Mouse (Mus musculus) stomach, embryonic 14.5 days (tissue): Measurements from ENCODE around the gene Ctsg. TPM values are rescaled to one million over a fixed set of nuclear protein-coding genes. Genes with fewer than 3 reads are reported as not detected.
"Not testable (repeated sequence)": the region's sequence is repeated elsewhere in the genome, so short reads cannot be mapped to it uniquely, and the experiment has no call there.

ENCODE experiments used
- ATAC-seq: fragments of 200-750 bp; cut with Nextera tagmentation; 2 replicates; pipeline ENCODE4 v1.8.0; 2017; ENCODE audit warnings: low read depth, moderate TSS enrichment; ENCODE audit not compliant: insufficient number of reproducible peaks, insufficient read depth, low FRiP score
- H3K27ac ChIP-seq: fragments of 300-500 bp; sonication (generic); 2 replicates; pipeline ENCODE4 v1.5.1; 2014; ENCODE audit warnings: mild to moderate bottlenecking, low read length, moderate library complexity, mixed read lengths
- H3K27me3 ChIP-seq: fragments of 300-500 bp; sonication (generic); 2 replicates; pipeline ENCODE4 v1.6.1; 2014; ENCODE audit warnings: low read length, control low read depth, mixed read lengths; ENCODE audit not compliant: control insufficient read depth, insufficient read depth
- H3K36me3 ChIP-seq: fragments of 300-500 bp; sonication (generic); 2 replicates; pipeline ENCODE4 v1.6.1; 2014; ENCODE audit warnings: mild to moderate bottlenecking, control low read depth, low read length, moderate library complexity, mixed read lengths; ENCODE audit not compliant: control insufficient read depth, insufficient read depth
- H3K4me1 ChIP-seq: fragments of 300-500 bp; sonication (generic); 2 replicates; pipeline ENCODE4 v1.6.1; 2014; ENCODE audit warnings: low read length, control low read depth, mixed read lengths; ENCODE audit not compliant: control insufficient read depth, insufficient read depth
- H3K4me2 ChIP-seq: fragments of 300-500 bp; sonication (generic); replicated peaks from 2 replicates; pipeline ENCODE4 v1.6.1; 2014; ENCODE audit warnings: low read depth, low read length, control low read depth
- H3K4me3 ChIP-seq: fragments of 300-500 bp; sonication (generic); 2 replicates; pipeline ENCODE4 v1.5.1; 2014; ENCODE audit warnings: low read depth, low read length, control low read depth
- H3K9ac ChIP-seq: fragments of 300-500 bp; sonication (generic); replicated peaks from 2 replicates; pipeline ENCODE4 v1.6.1; 2014; ENCODE audit warnings: low read depth, mild to moderate bottlenecking, control low read depth, low read length, moderate library complexity, mixed read lengths
- H3K9me3 ChIP-seq: fragments of 300-500 bp; sonication (generic); 2 replicates; pipeline ENCODE4 v1.6.1; 2016; ENCODE audit warnings: low read depth, low read length, control low read depth; ENCODE audit not compliant: control insufficient read depth
- WGBS: fragments of 180-500 bp; shearing (Covaris S2); extraction: QIAGEN DNeasy Blood & Tissue Kit; methylation state at CpG from one replicate; pipeline ENCODE4 v1.1.7; 2014; 5-methylcytosine and 5-hydroxymethylcytosine counted together
- polyA plus RNA-seq: library from polyadenylated mRNA; unstranded; fragments of >200 nt; fragmentation: Nextera tagmentation; extraction: Ambion mirVana; gene quantifications from 2 replicates; pipeline ENCODE4 v1.2.1, GENCODE M21; 2014

Gene Ctsg
- polyA plus RNA-seq, 1 experiment from 2014 or later = 0.51 TPM

DNA sequence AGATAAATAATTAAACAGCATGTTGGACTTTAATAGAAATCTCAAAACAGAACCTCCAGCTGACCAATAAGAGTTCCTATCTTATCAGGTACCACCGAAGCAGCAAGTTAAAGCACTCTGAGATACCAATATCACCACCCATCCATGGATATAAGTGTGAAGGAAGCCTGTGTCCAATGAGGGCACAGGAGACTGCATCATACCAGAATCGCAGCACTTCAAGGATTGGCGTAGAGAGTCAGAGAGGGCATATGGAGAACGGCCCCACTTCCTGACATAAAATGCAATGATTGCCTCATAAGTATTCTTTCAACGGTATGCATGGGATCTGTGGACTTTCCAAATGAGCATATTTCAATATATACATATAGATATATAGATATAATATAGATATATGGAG, 2.6 kb upstream of the Ctsg start:
- H3K27ac ChIP-seq = no peak overlapping the region
- no peak overlapping the region for H3K9ac ChIP-seq
- no peaks in the 10 kb centered on the region for H3K4me1 ChIP-seq
- H3K27me3 ChIP-seq = no peaks in the 10 kb centered on the region
- no peak overlapping the region for H3K4me3 ChIP-seq
- H3K36me3 ChIP-seq = no peaks in the 10 kb centered on the region
- H3K9me3 ChIP-seq = no peaks in the 10 kb centered on the region
- no peak overlapping the region for H3K4me2 ChIP-seq
- WGBS = 81% methylated on average over 5 of the region's 5 CpGs
- no peak for ATAC-seq

DNA sequence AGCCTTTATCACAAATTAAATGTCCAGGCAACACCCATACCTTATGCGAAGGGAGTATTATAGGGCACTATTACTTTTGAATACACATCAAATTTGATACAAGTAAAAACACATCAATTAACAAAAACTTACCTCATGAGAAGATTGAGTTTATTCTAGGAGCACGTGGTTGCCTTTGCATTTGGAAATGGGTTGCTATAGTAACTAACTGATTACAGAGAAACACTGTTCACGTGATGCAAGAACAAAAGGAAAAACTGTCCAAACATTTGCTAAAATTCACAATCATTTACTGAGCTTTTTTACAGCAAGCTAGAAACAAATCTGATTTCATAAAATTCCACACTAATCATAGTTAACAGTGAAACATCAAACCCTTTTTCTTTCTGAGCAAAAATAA, 1.1 kb upstream of the Ctsg start:
- no peak for ATAC-seq

DNA sequence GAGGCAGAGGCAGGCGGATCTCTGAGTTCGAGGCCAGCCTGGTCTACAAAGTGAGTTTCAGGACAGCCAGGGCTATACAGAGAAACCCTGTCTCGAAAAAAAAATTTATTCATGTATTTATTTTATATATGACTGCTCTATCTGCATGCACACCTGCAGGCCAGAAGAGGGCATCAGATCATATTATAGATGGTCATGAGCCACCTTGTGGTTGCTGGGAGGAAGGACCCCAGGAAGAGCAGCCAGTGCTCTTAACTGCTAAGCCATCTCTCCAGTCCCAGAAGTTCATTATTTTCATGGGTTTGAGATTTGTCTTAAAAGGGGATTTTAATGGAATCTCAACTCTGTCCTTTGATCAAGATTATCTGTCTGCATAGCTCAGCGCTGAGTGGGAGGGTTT, 3.4 kb downstream of the Ctsg start:
- ATAC-seq = no peak
- H3K36me3 ChIP-seq = no peaks in the 10 kb centered on the region
- no peaks in the 10 kb centered on the region for H3K9me3 ChIP-seq
- no peak overlapping the region for H3K9ac ChIP-seq
- no peaks in the 10 kb centered on the region for H3K4me1 ChIP-seq
- 75% methylated on average over 4 of the region's 4 CpGs for WGBS
- no peak overlapping the region for H3K4me2 ChIP-seq
- no peaks in the 10 kb centered on the region for H3K27me3 ChIP-seq
- no peak overlapping the region for H3K27ac ChIP-seq
- H3K4me3 ChIP-seq = no peak overlapping the region

More for the DNA sequence above, 1.1 kb upstream of the Ctsg start:
- H3K4me2 ChIP-seq = no peak overlapping the region
- no peak overlapping the region for H3K9ac ChIP-seq
- H3K27ac ChIP-seq = no peak overlapping the region
- 56% methylated on average over 3 of the region's 3 CpGs for WGBS
- H3K9me3 ChIP-seq = no peaks in the 10 kb centered on the region
- H3K36me3 ChIP-seq = no peaks in the 10 kb centered on the region
- H3K4me1 ChIP-seq = no peaks in the 10 kb centered on the region
- H3K4me3 ChIP-seq = no peak overlapping the region
- H3K27me3 ChIP-seq = no peaks in the 10 kb centered on the region

DNA sequence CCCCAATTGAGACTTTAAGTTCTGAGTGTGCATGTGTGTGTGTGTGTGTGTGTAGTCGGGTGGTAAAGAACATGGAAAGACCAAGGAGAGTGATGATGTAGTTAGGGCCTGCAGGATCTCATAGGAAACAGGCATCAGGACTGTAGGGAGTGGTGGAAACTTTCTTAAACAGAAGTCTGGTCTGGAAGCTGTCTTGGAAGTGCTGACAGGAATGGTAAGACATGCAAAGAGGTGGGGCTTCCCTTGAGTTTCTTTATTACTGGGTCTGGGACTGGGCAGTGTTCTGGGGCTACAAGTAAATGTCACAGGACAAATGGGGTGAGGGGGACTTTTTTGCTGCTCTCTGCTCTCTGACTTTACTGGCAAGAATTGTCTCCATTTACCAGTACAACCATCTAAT, 4.8 kb downstream of the Ctsg start:
- Histone ChIP-seq H3K9me3 (no peaks in the 10 kb centered on the region), H3K4me1 (no peaks in the 10 kb centered on the region), H3K27ac (no peak overlapping the region), H3K36me3 (no peaks in the 10 kb centered on the region), H3K27me3 (no peaks in the 10 kb centered on the region), H3K4me2 (no peak overlapping the region), H3K9ac (no peak overlapping the region), H3K4me3 (no peak overlapping the region)
- WGBS = 66% methylated on average over 1 of the region's 1 CpGs
- ATAC-seq = no peak

DNA sequence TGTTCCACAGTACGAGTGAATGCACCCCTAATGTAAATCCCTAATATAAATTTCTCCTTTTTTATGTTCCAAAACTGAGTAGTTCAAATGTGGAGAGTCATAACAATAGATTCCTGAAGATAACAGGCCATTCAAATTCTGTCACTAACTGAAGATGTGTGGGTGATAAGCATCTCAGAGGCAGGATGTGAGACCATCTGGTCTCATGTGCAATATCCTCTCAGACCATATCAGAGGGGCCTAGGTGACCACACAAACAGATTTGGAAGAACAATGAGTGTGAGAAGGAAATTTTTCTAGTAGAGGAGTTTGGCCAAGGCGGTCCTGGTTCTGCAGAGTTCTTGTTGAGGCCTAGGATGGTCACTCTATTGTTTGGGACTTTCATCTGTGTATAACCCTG, 9.0 kb downstream of the Ctsg start:
- H3K4me2 ChIP-seq = no peak overlapping the region
- no peak for ATAC-seq
- WGBS = 77% methylated on average over 2 of the region's 2 CpGs
- H3K27me3 ChIP-seq = no peaks in the 10 kb centered on the region
- H3K9ac ChIP-seq = no peak overlapping the region
- no peaks in the 10 kb centered on the region for H3K36me3 ChIP-seq
- no peak overlapping the region for H3K27ac ChIP-seq
- H3K4me1 ChIP-seq = no peaks in the 10 kb centered on the region
- no peaks in the 10 kb centered on the region for H3K9me3 ChIP-seq
- H3K4me3 ChIP-seq = no peak overlapping the region

DNA sequence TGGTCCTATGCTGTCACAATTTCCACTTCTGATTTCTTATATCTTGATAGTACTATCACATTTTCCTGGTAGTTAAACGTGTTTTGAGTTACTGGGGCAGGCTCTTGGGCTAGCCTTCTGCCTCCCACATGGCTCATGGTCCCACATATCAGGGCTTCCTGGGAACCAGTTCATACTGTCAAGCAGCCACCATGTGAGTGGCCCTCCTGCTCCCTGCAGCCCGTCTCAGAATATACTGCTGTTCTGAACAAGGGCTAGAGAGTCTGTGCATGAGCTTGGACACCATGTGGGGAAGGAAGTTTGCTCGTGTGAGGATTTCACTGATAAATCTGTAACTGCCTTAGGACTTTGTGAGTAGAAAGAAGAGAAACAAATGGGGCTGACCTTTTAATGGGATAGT, 15.7 kb downstream of the Ctsg start:
- H3K27ac ChIP-seq = no peak overlapping the region
- no peak overlapping the region for H3K4me3 ChIP-seq
- ATAC-seq = no peak
- no peaks in the 10 kb centered on the region for H3K27me3 ChIP-seq
- H3K9me3 ChIP-seq = no peaks in the 10 kb centered on the region
- no peaks in the 10 kb centered on the region for H3K36me3 ChIP-seq
- H3K4me2 ChIP-seq = no peak overlapping the region
- H3K9ac ChIP-seq = no peak overlapping the region
- WGBS = 73% methylated on average over 3 of the region's 3 CpGs
- no peaks in the 10 kb centered on the region for H3K4me1 ChIP-seq

DNA sequence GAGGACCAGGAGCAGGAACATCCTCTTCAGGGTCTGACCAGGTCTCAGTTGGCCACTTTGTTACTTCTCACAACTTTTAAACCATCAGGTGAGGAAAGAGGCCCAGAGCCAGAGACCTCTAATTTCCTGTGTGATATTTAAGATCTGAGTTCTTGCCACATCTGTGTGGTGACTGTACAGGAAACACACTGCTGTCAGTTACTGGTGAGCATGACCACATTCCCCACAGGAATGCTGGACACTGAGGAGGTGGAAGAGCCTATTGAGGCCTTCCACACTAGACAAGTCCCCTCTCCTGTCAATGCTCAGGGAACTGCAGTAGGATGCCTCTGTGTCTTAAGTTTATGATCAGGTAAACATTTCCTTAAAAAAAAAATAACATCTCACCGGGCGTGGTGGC, 17.2 kb downstream of the Ctsg start, which contains the start of gene Mcpt8:
Gene Mcpt8, minus strand, starts transcription at position 107 of the 400 bp plus-strand sequence.
- no peaks in the 10 kb centered on the region for H3K9me3 ChIP-seq
- no peak within 1 kb of the TSS for H3K27ac ChIP-seq
- H3K27me3 ChIP-seq = no peaks in the 10 kb centered on the region
- no peak for ATAC-seq
- no peak within 1 kb of the TSS for H3K9ac ChIP-seq
- H3K4me3 ChIP-seq = no peak within 1 kb of the TSS
- no peaks in the 10 kb centered on the region for H3K4me1 ChIP-seq
- WGBS = 89% methylated on average over 2 of the region's 2 CpGs
- H3K36me3 ChIP-seq = no peaks in the 10 kb centered on the region
- H3K4me2 ChIP-seq = no peak within 1 kb of the TSS

DNA sequence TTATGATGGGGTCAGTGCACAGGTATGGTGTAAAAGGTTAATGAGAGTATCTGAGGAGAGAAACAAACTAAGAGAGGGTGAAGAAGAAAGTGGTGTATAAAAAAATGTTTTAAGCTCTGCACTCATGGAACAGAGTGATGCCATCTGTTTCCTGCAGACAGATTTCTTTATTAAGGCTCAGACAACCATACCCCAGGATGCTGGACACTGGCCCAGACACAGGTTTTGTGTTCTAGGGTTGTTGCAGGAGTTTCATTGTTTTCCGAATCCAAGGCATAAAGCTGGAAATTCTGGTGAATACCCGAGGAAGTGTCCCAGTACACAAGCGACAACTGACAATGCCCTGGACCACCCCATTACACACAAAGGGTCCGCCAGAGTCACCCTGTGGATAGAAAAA, 20.4 kb downstream of the Ctsg start:
- Histone ChIP-seq H3K9me3 (no peaks in the 10 kb centered on the region), H3K27me3 (no peaks in the 10 kb centered on the region), H3K4me1 (no peaks in the 10 kb centered on the region), H3K36me3 (no peaks in the 10 kb centered on the region), H3K4me2 (no peak overlapping the region), H3K9ac (no peak overlapping the region), H3K27ac (no peak overlapping the region), H3K4me3 (no peak overlapping the region)
- ATAC-seq = no peak
- WGBS = 86% methylated on average over 4 of the region's 4 CpGs

DNA sequence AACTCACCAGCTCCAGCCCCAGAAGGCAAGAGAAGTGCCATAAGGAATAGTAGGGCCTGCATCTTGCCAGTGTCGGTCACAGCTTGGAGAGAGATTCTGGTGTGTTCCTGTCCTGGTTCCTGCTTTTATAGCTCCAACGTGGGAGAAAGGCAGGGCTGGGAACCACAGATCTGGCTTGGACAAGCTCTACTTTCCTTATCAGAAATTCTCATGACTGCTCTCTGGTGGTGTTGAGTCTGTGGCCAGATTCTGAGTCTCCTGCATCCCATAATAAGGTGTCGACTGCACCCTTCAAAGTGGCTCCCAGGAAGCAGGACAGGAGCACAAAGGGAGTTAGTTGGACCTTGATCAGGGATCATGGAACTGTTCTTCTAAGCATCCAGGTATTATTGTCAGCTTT, 40.2 kb downstream of the Ctsg start, which contains the start of gene Mcpt4:
Gene Mcpt4, minus strand, starts transcription at position 101 of the 400 bp plus-strand sequence.
- not testable (repeated sequence) for H3K4me3 ChIP-seq, H3K9ac ChIP-seq, H3K36me3 ChIP-seq, H3K4me2 ChIP-seq, ATAC-seq, H3K9me3 ChIP-seq, H3K4me1 ChIP-seq, H3K27ac ChIP-seq, H3K27me3 ChIP-seq
- WGBS = 75% methylated on average over 3 of the region's 3 CpGs
